Mouse (Mus musculus) lung, postnatal 0 days (tissue): ENCODE measurements around the gene Itpr1. TPM values are rescaled to one million over a fixed set of nuclear protein-coding genes. Genes with fewer than 3 reads are reported as not detected.
A peak's percentile ranks its signal among the peaks of the same experiment; 100 is the strongest.

Experiments
- ATAC-seq: fragments of 200-750 bp; cut with Nextera tagmentation; 2 replicates; pipeline ENCODE4 v1.8.0; 2017; ENCODE audit warnings: moderate library complexity
- DNase-seq: peaks from one replicate; pipeline ENCODE4 v3.0.0-alpha.2; 2016; ENCODE audit warnings: low spot score
- H3K27ac ChIP-seq: fragments of 300-500 bp; sonication (generic); 2 replicates; pipeline ENCODE4 v1.5.1; 2014; ENCODE audit warnings: antibody characterized with exemption, mild to moderate bottlenecking, low read length, mixed read lengths
- H3K27me3 ChIP-seq: fragments of 300-500 bp; sonication (generic); replicated peaks from 2 replicates; pipeline ENCODE4 v1.6.1; 2014; ENCODE audit warnings: low read length, mixed read lengths; ENCODE audit not compliant: insufficient read depth
- H3K36me3 ChIP-seq: fragments of 300-500 bp; sonication (generic); 2 replicates; pipeline ENCODE4 v1.6.1; 2014; ENCODE audit warnings: low read length, mixed read lengths; ENCODE audit not compliant: insufficient read depth
- H3K4me1 ChIP-seq: fragments of 300-500 bp; sonication (generic); 2 replicates; pipeline ENCODE4 v1.6.1; 2014; ENCODE audit warnings: antibody characterized with exemption, low read depth, low read length, mixed read lengths; ENCODE audit not compliant: insufficient read depth
- H3K4me2 ChIP-seq: fragments of 300-500 bp; sonication (generic); replicated peaks from 2 replicates; pipeline ENCODE4 v1.6.1; 2014; ENCODE audit warnings: low read depth, mild to moderate bottlenecking, low read length, moderate library complexity, mixed read lengths
- H3K4me3 ChIP-seq: fragments of 300-500 bp; sonication (generic); 2 replicates; pipeline ENCODE4 v1.5.1; 2014; ENCODE audit warnings: low read depth, low read length
- H3K9ac ChIP-seq: fragments of 300-500 bp; sonication (generic); replicated peaks from 2 replicates; pipeline ENCODE4 v1.6.1; 2014; ENCODE audit warnings: low read depth, mild to moderate bottlenecking
- H3K9me3 ChIP-seq: fragments of 300-500 bp; sonication (generic); 2 replicates; pipeline ENCODE4 v1.6.1; 2016; ENCODE audit warnings: low read length, mixed read lengths
- CTCF ChIP-seq: IDR thresholded peaks from 2 replicates; pipeline ENCODE4 v1.5.1; 2016; ENCODE audit warnings: antibody characterized with exemption, mild to moderate bottlenecking
- EP300 ChIP-seq: IDR thresholded peaks from 2 replicates; pipeline ENCODE4 v1.6.1; 2016; ENCODE audit warnings: antibody characterized with exemption, mild to moderate bottlenecking, control low read depth
- WGBS: fragments of 180-500 bp; shearing (Covaris S2); extraction: QIAGEN DNeasy Blood & Tissue Kit; methylation state at CpG from one replicate; pipeline ENCODE4 v1.1.7; 2014; 5-methylcytosine and 5-hydroxymethylcytosine counted together
- polyA plus RNA-seq: library from polyadenylated mRNA; unstranded; fragments of >200 nt; fragmentation: Nextera tagmentation; extraction: Ambion mirVana; gene quantifications from 2 replicates; pipeline ENCODE4 v1.2.1, GENCODE M21; 2015

Gene Itpr1
- polyA plus RNA-seq, 1 experiment from 2014 or later = 9.2 TPM

GRCm38 (mm10) chr6:108458182-108458571 lies 245.3 kb downstream of the Itpr1 start:
- Histone ChIP-seq H3K4me1 (peaks cover 13% of the 10 kb centered on the region; the same call in 1 of the 2 replicates), H3K4me2 (no peak overlapping the region)
- TF ChIP-seq EP300 = no peak
- no peak for TF ChIP-seq CTCF

GRCm38 (mm10) chr6:108458826-108459225 lies 245.9 kb downstream of the Itpr1 start:
- no peak overlapping the region for H3K9ac ChIP-seq
- TF ChIP-seq EP300 (no peak), CTCF (no peak)
- no peaks in the 10 kb centered on the region for H3K9me3 ChIP-seq
- DNase-seq = no peak
- 89% methylated on average over 11 of the region's 11 CpGs for WGBS
- no peaks in the 10 kb centered on the region for H3K27me3 ChIP-seq
- no peak for ATAC-seq
- no peaks in the 10 kb centered on the region for H3K36me3 ChIP-seq
- H3K4me2 ChIP-seq = no peak overlapping the region
- H3K27ac ChIP-seq = peak overlapping the region; percentile 68; the same call in 1 of the 2 replicates
- H3K4me1 ChIP-seq = peaks cover 13% of the 10 kb centered on the region; the same call in 1 of the 2 replicates
- no peak overlapping the region for H3K4me3 ChIP-seq

More at GRCm38 (mm10) chr6:108458182-108458571, 245.3 kb downstream of the Itpr1 start:
- Histone ChIP-seq H3K36me3 (no peaks in the 10 kb centered on the region), H3K27ac (peak overlapping the region; percentile 68; the same call in 1 of the 2 replicates), H3K4me3 (no peak overlapping the region), H3K9me3 (no peaks in the 10 kb centered on the region), H3K9ac (no peak overlapping the region), H3K27me3 (no peaks in the 10 kb centered on the region)
- DNase-seq (no peak), ATAC-seq (no peak; the same call in 1 of the 2 replicates)
- 34% methylated on average over 2 of the region's 2 CpGs for WGBS

GRCm38 (mm10) chr6:108464308-108464979 lies 251.5 kb downstream of the Itpr1 start:
- H3K27ac ChIP-seq = no peak overlapping the region
- H3K4me3 ChIP-seq = no peak overlapping the region
- H3K36me3 ChIP-seq = no peaks in the 10 kb centered on the region
- WGBS = 75% methylated on average over 8 of the region's 8 CpGs
- TF ChIP-seq EP300 (no peak), CTCF (no peak)
- H3K4me2 ChIP-seq = no peak overlapping the region
- H3K9me3 ChIP-seq = no peaks in the 10 kb centered on the region
- no peaks in the 10 kb centered on the region for H3K27me3 ChIP-seq
- H3K9ac ChIP-seq = no peak overlapping the region
- ATAC-seq = no peak
- no peaks in the 10 kb centered on the region for H3K4me1 ChIP-seq
- no peak for DNase-seq

GRCm38 (mm10) chr6:108465159-108465558 lies 252.3 kb downstream of the Itpr1 start:
- no peak for ATAC-seq
- Histone ChIP-seq H3K4me1 (no peaks in the 10 kb centered on the region), H3K4me2 (no peak overlapping the region), H3K9me3 (no peaks in the 10 kb centered on the region), H3K27me3 (no peaks in the 10 kb centered on the region), H3K27ac (no peak overlapping the region), H3K36me3 (no peaks in the 10 kb centered on the region), H3K4me3 (no peak overlapping the region), H3K9ac (no peak overlapping the region)
- TF ChIP-seq CTCF (no peak), EP300 (no peak)
- 93% methylated on average over 5 of the region's 5 CpGs for WGBS
- DNase-seq = no peak

GRCm38 (mm10) chr6:108466061-108466531 lies 253.2 kb downstream of the Itpr1 start:
- ATAC-seq (peak; percentile 55), DNase-seq (no peak)
- Histone ChIP-seq H3K9me3 (no peaks in the 10 kb centered on the region), H3K4me2 (no peak overlapping the region), H3K27me3 (no peaks in the 10 kb centered on the region), H3K9ac (no peak overlapping the region), H3K4me1 (no peaks in the 10 kb centered on the region), H3K36me3 (no peaks in the 10 kb centered on the region), H3K4me3 (no peak overlapping the region), H3K27ac (no peak overlapping the region)
- TF ChIP-seq EP300 (no peak; the same call in 1 of the 2 replicates), CTCF (no peak)
- WGBS = 50% methylated on average over 8 of the region's 8 CpGs

- Histone ChIP-seq H3K4me1 (no peaks in the 10 kb centered on the region), H3K9ac (no peak overlapping the region), H3K9me3 (no peaks in the 10 kb centered on the region), H3K4me2 (no peak overlapping the region), H3K36me3 (no peaks in the 10 kb centered on the region), H3K4me3 (no peak overlapping the region), H3K27ac (no peak overlapping the region), H3K27me3 (no peaks in the 10 kb centered on the region)
- DNase-seq (no peak), ATAC-seq (no peak)
- 61% methylated on average over 6 of the region's 6 CpGs for WGBS
- no peak for TF ChIP-seq CTCF
- TF ChIP-seq EP300 = no peak
These were observed 254.7 kb downstream of the Itpr1 start for GRCm38 (mm10) chr6:108467597-108467996.
